Mouse (Mus musculus) left cerebral cortex, postnatal 10 days (tissue): ENCODE measurements around the gene Rnpepl1. TPM values are rescaled to one million over a fixed set of nuclear protein-coding genes. Genes with fewer than 3 reads are reported as not detected.
"Not testable (repeated sequence)": the region's sequence is repeated elsewhere in the genome, so short reads cannot be mapped to it uniquely, and the experiment has no call there.

Experiments used
- DNase-seq, 2 experiments: peaks; one replicate each; pipeline ENCODE4 v3.0.0; 2021 to 2022; ENCODE audit warnings: low spot score in 2 of 2, mixed read lengths in 1 of 2; ENCODE audit errors: extremely low spot score in 1 of 2
- intact Hi-C: fragments of 180-260 bp; cut with DNase I; formaldehyde crosslinking; loops from one replicate; pipeline ENCODE4 v1.15.1; 2025
- total RNA-seq, 2 experiments: library from RNA; stranded (reverse); gene quantifications; 2 replicates each; pipeline ENCODE4 v1.2.3; 2021

Gene Rnpepl1
- total RNA-seq, 2 experiments from 2014 or later, result 41.5 to 41.7 TPM

GRCm38 (mm10) chr1:92934182-92934827 lies 23.7 kb downstream of the Rnpepl1 start, which contains the start of gene Capn10:
TSS of gene Capn10 (plus strand) at chr1:92934376.
- intact Hi-C loops, result no loop called here

GRCm38 (mm10) chr1:92935054-92935962 lies 24.7 kb downstream of the Rnpepl1 start:
- intact Hi-C loops, result no loop called here
- peak in 1 of 2 experiments; percentile 71 for DNase-seq

More at GRCm38 (mm10) chr1:92934182-92934827, 23.7 kb downstream of the Rnpepl1 start, which contains the start of gene Capn10:
- peak; percentile 95 for DNase-seq

GRCm38 (mm10) chr1:92935977-92936376 lies 25.4 kb downstream of the Rnpepl1 start:
- DNase-seq, result no peak
- intact Hi-C loops, result no loop called here

- intact Hi-C loops, result no loop called here
- DNase-seq, result no peak
Observed at GRCm38 (mm10) chr1:92936467-92936866, 25.9 kb downstream of the Rnpepl1 start.

- intact Hi-C loops, result no loop called here
- DNase-seq, result no peak
Observed at GRCm38 (mm10) chr1:92937797-92938196, 27.2 kb downstream of the Rnpepl1 start.

GRCm38 (mm10) chr1:92939746-92940145 lies 29.2 kb downstream of the Rnpepl1 start:
- no peak for DNase-seq
- intact Hi-C loops, result no loop called here

GRCm38 (mm10) chr1:92943219-92943989 lies 32.8 kb downstream of the Rnpepl1 start:
- intact Hi-C loops, result no loop called here
- no peak for DNase-seq

- intact Hi-C loops, result no loop called here
- DNase-seq, result no peak
Observed at GRCm38 (mm10) chr1:92947966-92948365, 37.4 kb downstream of the Rnpepl1 start.

GRCm38 (mm10) chr1:92949426-92949825 lies 38.8 kb downstream of the Rnpepl1 start:
- no peak for DNase-seq
- intact Hi-C loops, result no loop called here

- intact Hi-C loops, result no loop called here
- DNase-seq, result no peak
Observed at GRCm38 (mm10) chr1:92950607-92951006, 40.0 kb downstream of the Rnpepl1 start, which contains the start of gene Gpr35. TSS of gene Gpr35 (plus strand) at chr1:92950865.

GRCm38 (mm10) chr1:92953641-92954040 lies 43.1 kb downstream of the Rnpepl1 start:
- intact Hi-C loops, result no loop called here
- no peak for DNase-seq

GRCm38 (mm10) chr1:92956571-92957335 lies 46.2 kb downstream of the Rnpepl1 start:
- intact Hi-C loops, result loop anchor here (2.0 kb wide), 1 partner anchor 56 kb away; no protein-coding TSS in a partner anchor
- DNase-seq, result peak; percentile 53 to 65

GRCm38 (mm10) chr1:92958999-92959398 lies 48.4 kb downstream of the Rnpepl1 start:
- intact Hi-C loops, result no loop called here
- DNase-seq, result no peak

- DNase-seq, result not testable (repeated sequence)
Observed at GRCm38 (mm10) chr1:92970791-92971190, 60.2 kb downstream of the Rnpepl1 start.

GRCm38 (mm10) chr1:92971879-92972795 lies 61.6 kb downstream of the Rnpepl1 start:
- no peak for DNase-seq
- intact Hi-C loops, result loop anchor here (5.0 kb wide), 1 partner anchor 35 kb away; the partner anchor contains the start of gene Aqp12

More at GRCm38 (mm10) chr1:92970791-92971190, 60.2 kb downstream of the Rnpepl1 start:
- intact Hi-C loops, result loop anchor here (5.0 kb wide), 1 partner anchor 37 kb away; the partner anchor contains the start of gene Aqp12

- intact Hi-C loops, result loop anchor here (5.0 kb wide), 1 partner anchor 34 kb away; the partner anchor contains the start of gene Aqp12
- DNase-seq, result peak; percentile 26 to 72
Observed at GRCm38 (mm10) chr1:92972854-92973253, 62.3 kb downstream of the Rnpepl1 start.
